Mouse (Mus musculus): ENCODE data around the gene Arhgap28.

- no peak for TF ChIP-seq CTCF (IDR thresholded peaks at IDR 0.05; ENCODE audit: borderline replicate concordance, control insufficient read depth, extremely low read depth, insufficient read depth, low read length, poor library complexity)
- no peak for TF ChIP-seq POLR2A (IDR thresholded peaks at IDR 0.05; ENCODE audit: control insufficient read depth, extremely low read depth, insufficient read depth, low read length, poor library complexity)
Measured at GRCm38 (mm10) chr17:67869731-67870601, 134.0 kb downstream of the Arhgap28 start.

All from thymus, adult 2 months (tissue).